Mouse (Mus musculus) olfactory bulb, adult 2 months (tissue): Measurements from ENCODE around the gene Hck. TPM values are rescaled to one million over a fixed set of nuclear protein-coding genes. Genes with fewer than 3 reads are reported as not detected.

Source experiments
- H3K27ac ChIP-seq: fragments of 200-500 bp; 2 replicates; pipeline ENCODE4 v1.5.1; 2012; ENCODE audit warnings: low read depth, low read length; ENCODE audit not compliant: insufficient read depth
- H3K4me1 ChIP-seq: fragments of 200-500 bp; 2 replicates; pipeline ENCODE4 v1.6.1; 2012; ENCODE audit warnings: low read length; ENCODE audit not compliant: control insufficient read depth, insufficient read depth
- H3K4me3 ChIP-seq: fragments of 200-500 bp; 2 replicates; pipeline ENCODE4 v1.5.1; 2012; ENCODE audit warnings: mild to moderate bottlenecking, low read depth, low read length, moderate library complexity; ENCODE audit not compliant: insufficient read depth
- CTCF ChIP-seq: fragments of 200-500 bp; IDR thresholded peaks from 2 replicates; pipeline ENCODE4 v1.5.1; 2012; ENCODE audit warnings: low read depth, mild to moderate bottlenecking, low read length, moderate library complexity; ENCODE audit not compliant: insufficient read depth
- POLR2A ChIP-seq: fragments of 200-500 bp; IDR thresholded peaks from 2 replicates; pipeline ENCODE4 v1.6.1; 2012; ENCODE audit warnings: mild to moderate bottlenecking, low read depth, low read length, moderate library complexity; ENCODE audit not compliant: insufficient read depth
- WGBS: fragments of 180-500 bp; shearing (Covaris S2); methylation state at CpG from one replicate; pipeline ENCODE4 v1.1.7; 2018; 5-methylcytosine and 5-hydroxymethylcytosine counted together
- polyA plus RNA-seq: library from polyadenylated mRNA; stranded (reverse); fragments of >200 nt; gene quantifications from 2 replicates; pipeline ENCODE4 v1.2.4, GENCODE M21; 2012; ENCODE audit warnings: low replicate concordance; ENCODE audit not compliant: missing spikeins, insufficient read depth, insufficient read length

Gene Hck
- polyA plus RNA-seq, 1 experiment: not detected

- Histone ChIP-seq H3K4me3 (no peak overlapping the region), H3K4me1 (no peaks in the 10 kb centered on the region), H3K27ac (no peak overlapping the region)
- TF ChIP-seq POLR2A: no peak
- TF ChIP-seq CTCF: no peak
- 91% methylated on average over 4 of the region's 4 CpGs for WGBS
Measured at GRCm38 (mm10) chr2:153086166-153086565, 22.1 kb upstream of the Hck start.

- no peaks in the 10 kb centered on the region for H3K4me1 ChIP-seq
- TF ChIP-seq POLR2A: no peak
- no peak for TF ChIP-seq CTCF
Measured at GRCm38 (mm10) chr2:153087091-153087490, 21.2 kb upstream of the Hck start.

GRCm38 (mm10) chr2:153089316-153089715 is 19.0 kb upstream of the Hck start:
- no peak overlapping the region for H3K4me3 ChIP-seq
- no peak for TF ChIP-seq POLR2A
- TF ChIP-seq CTCF: no peak
- no peak overlapping the region for H3K27ac ChIP-seq
- WGBS: 63% methylated on average over 2 of the region's 2 CpGs
- H3K4me1 ChIP-seq: no peaks in the 10 kb centered on the region

More at GRCm38 (mm10) chr2:153087091-153087490, 21.2 kb upstream of the Hck start:
- no peak overlapping the region for H3K27ac ChIP-seq
- no peak overlapping the region for H3K4me3 ChIP-seq
- whole genome bisulfite sequencing: 91% methylated on average over 10 of the region's 10 CpGs

GRCm38 (mm10) chr2:153090551-153091165 is 17.6 kb upstream of the Hck start:
- WGBS: 47% methylated on average over 10 of the region's 10 CpGs
- Histone ChIP-seq H3K4me1 (no peaks in the 10 kb centered on the region), H3K27ac (no peak overlapping the region), H3K4me3 (no peak overlapping the region)
- no peak for TF ChIP-seq CTCF
- TF ChIP-seq POLR2A: no peak

GRCm38 (mm10) chr2:153107046-153107766 is 1.1 kb upstream of the Hck start:
- H3K27ac ChIP-seq: no peak overlapping the region
- H3K4me3 ChIP-seq: no peak overlapping the region
- WGBS: 42% methylated on average over 23 of the region's 23 CpGs
- TF ChIP-seq CTCF: no peak
- no peak for TF ChIP-seq POLR2A
- H3K4me1 ChIP-seq: peaks cover 7% of the 10 kb centered on the region

- Histone ChIP-seq H3K4me1 (peaks cover 7% of the 10 kb centered on the region), H3K27ac (no peak overlapping the region), H3K4me3 (no peak overlapping the region)
- TF ChIP-seq POLR2A: no peak
- TF ChIP-seq CTCF: no peak
- 12% methylated on average over 15 of the region's 15 CpGs for WGBS
Measured at GRCm38 (mm10) chr2:153107802-153108201, 466 bp upstream of the Hck start.

- Histone ChIP-seq H3K27ac (no peak overlapping the region), H3K4me3 (no peak overlapping the region), H3K4me1 (peaks cover 7% of the 10 kb centered on the region)
- TF ChIP-seq POLR2A (no peak), CTCF (no peak)
- 87% methylated on average over 7 of the region's 7 CpGs for WGBS
Measured at GRCm38 (mm10) chr2:153109596-153109995, 1.3 kb downstream of the Hck start.

GRCm38 (mm10) chr2:153111298-153111697 is 3.0 kb downstream of the Hck start:
- no peak for TF ChIP-seq POLR2A
- no peak for TF ChIP-seq CTCF
- peaks cover 7% of the 10 kb centered on the region for H3K4me1 ChIP-seq
- WGBS: 90% methylated on average over 7 of the region's 7 CpGs
- H3K4me3 ChIP-seq: no peak overlapping the region
- no peak overlapping the region for H3K27ac ChIP-seq

- TF ChIP-seq POLR2A (no peak), CTCF (no peak)
- Histone ChIP-seq H3K27ac (no peak overlapping the region), H3K4me3 (no peak overlapping the region), H3K4me1 (no peaks in the 10 kb centered on the region)
- WGBS: 87% methylated on average over 4 of the region's 4 CpGs
Measured at GRCm38 (mm10) chr2:153115679-153116081, 7.4 kb downstream of the Hck start.
